Mouse (Mus musculus) kidney, postnatal 0 days (tissue): ENCODE data around the gene F2rl2. TPM values are rescaled to one million over a fixed set of nuclear protein-coding genes. Genes with fewer than 3 reads are reported as not detected.

Source experiments
- ATAC-seq: fragments of 200-750 bp; cut with Nextera tagmentation; replicated peaks from 2 replicates; pipeline ENCODE4 v1.8.0; 2017; ENCODE audit warnings: low read depth, moderate number of reproducible peaks, moderate TSS enrichment, moderate library complexity; ENCODE audit not compliant: low FRiP score
- DNase-seq: peaks from one replicate; pipeline ENCODE4 v3.0.0-alpha.2; 2016; ENCODE audit warnings: low spot score
- H3K27ac ChIP-seq: fragments of 300-500 bp; sonication (generic); 2 replicates; pipeline ENCODE4 v1.5.1; 2014; ENCODE audit warnings: mild to moderate bottlenecking
- H3K27me3 ChIP-seq: fragments of 300-500 bp; sonication (generic); 2 replicates; pipeline ENCODE4 v1.6.1; 2014; ENCODE audit warnings: low read length, mixed read lengths; ENCODE audit not compliant: insufficient read depth
- H3K36me3 ChIP-seq: fragments of 300-500 bp; sonication (generic); 2 replicates; pipeline ENCODE4 v1.6.1; 2014; ENCODE audit warnings: low read length, mixed read lengths; ENCODE audit not compliant: insufficient read depth
- H3K4me1 ChIP-seq: fragments of 300-500 bp; sonication (generic); replicated peaks from 2 replicates; pipeline ENCODE4 v1.6.1; 2014; ENCODE audit warnings: antibody characterized with exemption, low read length, mixed read lengths; ENCODE audit not compliant: insufficient read depth
- H3K4me2 ChIP-seq: fragments of 300-500 bp; sonication (generic); 2 replicates; pipeline ENCODE4 v1.6.1; 2014; ENCODE audit warnings: mild to moderate bottlenecking, low read length, moderate library complexity, mixed read lengths
- H3K4me3 ChIP-seq: fragments of 300-500 bp; sonication (generic); replicated peaks from 2 replicates; pipeline ENCODE4 v1.5.1; 2014; ENCODE audit warnings: low read depth, low read length
- H3K9ac ChIP-seq: fragments of 300-500 bp; sonication (generic); 2 replicates; pipeline ENCODE4 v1.6.1; 2014; ENCODE audit warnings: low read depth, low read length
- H3K9me3 ChIP-seq: fragments of 300-500 bp; sonication (generic); replicated peaks from 2 replicates; pipeline ENCODE4 v1.6.1; 2016; ENCODE audit warnings: low read length, inconsistent platforms, mixed read lengths
- CTCF ChIP-seq: IDR thresholded peaks from 2 replicates; pipeline ENCODE4 v1.5.1; 2016; ENCODE audit warnings: antibody characterized with exemption, low read depth, mild to moderate bottlenecking, moderate library complexity
- WGBS: fragments of 180-500 bp; shearing (Covaris S2); extraction: QIAGEN DNeasy Blood & Tissue Kit; methylation state at CpG from one replicate; pipeline ENCODE4 v1.1.7; 2014; 5-methylcytosine and 5-hydroxymethylcytosine counted together
- polyA plus RNA-seq: library from polyadenylated mRNA; unstranded; fragments of >200 nt; fragmentation: Nextera tagmentation; extraction: Ambion mirVana; gene quantifications from 2 replicates; pipeline ENCODE4 v1.2.1, GENCODE M21; 2015

The F2rl2 gene
- polyA plus RNA-seq, 1 experiment from 2014 or later = 0.11 TPM

GRCm38 (mm10) chr13:95657171-95657570 lies 39.5 kb upstream of the F2rl2 start:
- no peak for ATAC-seq
- WGBS = 67% methylated on average over 9 of the region's 9 CpGs

GRCm38 (mm10) chr13:95659432-95659831 lies 37.2 kb upstream of the F2rl2 start:
- ATAC-seq (no peak), DNase-seq (peak; percentile 40)
- peak overlapping the region; percentile 71 for H3K27ac ChIP-seq
- H3K4me3 ChIP-seq = no peak overlapping the region
- TF ChIP-seq CTCF = no peak
- no peak overlapping the region for H3K9ac ChIP-seq
- H3K9me3 ChIP-seq = no peaks in the 10 kb centered on the region
- 66% methylated on average over 7 of the region's 7 CpGs for WGBS
- H3K27me3 ChIP-seq = no peaks in the 10 kb centered on the region
- H3K4me2 ChIP-seq = no peak overlapping the region
- H3K4me1 ChIP-seq = peaks cover 4% of the 10 kb centered on the region; the same call in 1 of the 2 replicates
- H3K36me3 ChIP-seq = no peaks in the 10 kb centered on the region

More at GRCm38 (mm10) chr13:95657171-95657570, 39.5 kb upstream of the F2rl2 start:
- H3K4me3 ChIP-seq = no peak overlapping the region
- peaks cover 4% of the 10 kb centered on the region; the same call in 1 of the 2 replicates for H3K4me1 ChIP-seq
- no peaks in the 10 kb centered on the region for H3K9me3 ChIP-seq
- DNase-seq = peak; percentile 47
- TF ChIP-seq CTCF = no peak
- H3K27ac ChIP-seq = peak overlapping the region; percentile 31; the same call in 1 of the 2 replicates
- no peak overlapping the region for H3K4me2 ChIP-seq
- no peak overlapping the region for H3K9ac ChIP-seq
- H3K36me3 ChIP-seq = no peaks in the 10 kb centered on the region
- H3K27me3 ChIP-seq = no peaks in the 10 kb centered on the region

- TF ChIP-seq CTCF = no peak
- H3K4me1 ChIP-seq = no peaks in the 10 kb centered on the region
- H3K9me3 ChIP-seq = no peaks in the 10 kb centered on the region
- H3K4me3 ChIP-seq = no peak overlapping the region
- H3K27ac ChIP-seq = no peak overlapping the region
- DNase-seq (no peak), ATAC-seq (no peak)
- H3K27me3 ChIP-seq = no peaks in the 10 kb centered on the region
- no peak overlapping the region for H3K4me2 ChIP-seq
- no peak overlapping the region for H3K9ac ChIP-seq
- no peaks in the 10 kb centered on the region for H3K36me3 ChIP-seq
- 98% methylated on average over 4 of the region's 4 CpGs for WGBS
Observed at GRCm38 (mm10) chr13:95663834-95664233, 32.8 kb upstream of the F2rl2 start.

GRCm38 (mm10) chr13:95665644-95666356 lies 30.9 kb upstream of the F2rl2 start:
- no peak for TF ChIP-seq CTCF
- no peak overlapping the region for H3K4me3 ChIP-seq
- no peak overlapping the region for H3K9ac ChIP-seq
- ATAC-seq = no peak
- H3K9me3 ChIP-seq = no peaks in the 10 kb centered on the region
- no peaks in the 10 kb centered on the region for H3K4me1 ChIP-seq
- DNase-seq = no peak
- no peak overlapping the region for H3K27ac ChIP-seq
- no peaks in the 10 kb centered on the region for H3K27me3 ChIP-seq
- H3K36me3 ChIP-seq = no peaks in the 10 kb centered on the region
- no peak overlapping the region for H3K4me2 ChIP-seq
- 85% methylated on average over 13 of the region's 13 CpGs for WGBS

GRCm38 (mm10) chr13:95667260-95667659 lies 29.4 kb upstream of the F2rl2 start:
- H3K36me3 ChIP-seq = no peaks in the 10 kb centered on the region
- DNase-seq = peak; percentile 68
- WGBS = 13% methylated on average over 7 of the region's 7 CpGs
- no peak overlapping the region for H3K27ac ChIP-seq
- no peaks in the 10 kb centered on the region for H3K4me1 ChIP-seq
- ATAC-seq = peak; percentile 46; the same call in 1 of the 2 replicates
- no peaks in the 10 kb centered on the region for H3K9me3 ChIP-seq
- no peak overlapping the region for H3K4me3 ChIP-seq
- peak; percentile 70 for TF ChIP-seq CTCF
- H3K9ac ChIP-seq = no peak overlapping the region
- no peaks in the 10 kb centered on the region for H3K27me3 ChIP-seq
- no peak overlapping the region for H3K4me2 ChIP-seq

GRCm38 (mm10) chr13:95670534-95670933 lies 26.1 kb upstream of the F2rl2 start:
- no peak overlapping the region for H3K27ac ChIP-seq
- no peak overlapping the region for H3K4me3 ChIP-seq
- H3K27me3 ChIP-seq = no peaks in the 10 kb centered on the region
- WGBS = 88% methylated on average over 5 of the region's 5 CpGs
- ATAC-seq (no peak), DNase-seq (no peak)
- H3K36me3 ChIP-seq = no peaks in the 10 kb centered on the region
- no peak overlapping the region for H3K9ac ChIP-seq
- no peak overlapping the region for H3K4me2 ChIP-seq
- no peaks in the 10 kb centered on the region for H3K4me1 ChIP-seq
- TF ChIP-seq CTCF = no peak
- H3K9me3 ChIP-seq = no peaks in the 10 kb centered on the region
